Mouse (Mus musculus): Measurements from ENCODE around the gene Fbxw21.

GRCm38 (mm10) chr9:109116205-109116604 lies 45.6 kb downstream of the Fbxw21 start:
- no peak for TF ChIP-seq TAL1 (IDR thresholded peaks at IDR 0.05; ENCODE audit: low read length)
- TF ChIP-seq GATA1 (IDR thresholded peaks at IDR 0.05; ENCODE audit: low read length) = no peak

All from erythroblast, embryonic 14.5 days (primary cell).